Mouse (Mus musculus) MEL (cell line): ENCODE measurements around the gene Reln.

Experiments
- CTCF ChIP-seq, 3 experiments: IDR thresholded peaks in 2 of 3; conservative IDR thresholded peaks in 1 of 3; 2 replicates each; pipeline ENCODE4 v1.5.1; 2011 to 2012; ENCODE audit warnings: low read length in 3 of 3, low read depth in 2 of 3, mild to moderate bottlenecking in 2 of 3, improper control_type of control experiment in 1 of 3, inconsistent platforms in 1 of 3, mixed read lengths in 1 of 3, moderate library complexity in 1 of 3; ENCODE audit not compliant: control insufficient read depth in 1 of 3, insufficient read depth in 1 of 3, poor library complexity in 1 of 3, severe bottlenecking in 1 of 3
- EP300 ChIP-seq, 2 experiments: IDR thresholded peaks; 2 replicates each; pipeline ENCODE4 v1.6.1; 2011; ENCODE audit warnings: improper control_type of control experiment in 2 of 2, low read length in 2 of 2, low read depth in 1 of 2, mild to moderate bottlenecking in 1 of 2
- MYC ChIP-seq: IDR thresholded peaks from 2 replicates; pipeline ENCODE4 v1.6.1; 2011; ENCODE audit warnings: low read depth, mild to moderate bottlenecking, low read length, improper control_type of control experiment, moderate library complexity

- TF ChIP-seq MYC (no peak), EP300 (IDR thresholded peaks at IDR 0.05; ENCODE audit: low read depth in 1 of 2, low read length in 2 of 2) (no peak), CTCF (IDR thresholded peaks at IDR 0.05 in 2 of 3, conservative IDR thresholded peaks at IDR 0.05 in 1 of 3; ENCODE audit: control insufficient read depth in 1 of 3, insufficient read depth in 1 of 3, low read depth in 2 of 3, low read length in 3 of 3, poor library complexity in 1 of 3, severe bottlenecking in 1 of 3) (no peak)
These were observed 497.1 kb downstream of the Reln start for GRCm38 (mm10) chr5:21847438-21847837.
